Mouse (Mus musculus) splenic B cell, adult 2 months (primary cell): Measurements from ENCODE around the gene Olfr410.
A peak's percentile ranks its signal among the peaks of the same experiment; 100 is the strongest.

Source experiments
- DNase-seq: peaks from one replicate; pipeline ENCODE4 v3.0.0-alpha.2; 2011; ENCODE audit warnings: low read depth, low spot score
- H3K27me3 ChIP-seq: 2 replicates; pipeline ENCODE4 v1.6.1; 2012; ENCODE audit warnings: mild to moderate bottlenecking, low read length, moderate library complexity, mixed read lengths; ENCODE audit not compliant: control insufficient read depth, poor library complexity, insufficient read depth, severe bottlenecking
- H3K36me3 ChIP-seq: 2 replicates; pipeline ENCODE4 v1.6.1; 2012; ENCODE audit warnings: mild to moderate bottlenecking, low read length, moderate library complexity, mixed read lengths; ENCODE audit not compliant: control insufficient read depth, poor library complexity, insufficient read depth, severe bottlenecking

Gene Olfr410

GRCm38 (mm10) chr11:74337931-74338330 is at the start of gene Olfr410:
TSS of gene Olfr410 (minus strand) at chr11:74338031.
- DNase-seq = no peak
- Histone ChIP-seq H3K27me3 (no peaks in the 10 kb centered on the region), H3K36me3 (no peaks in the 10 kb centered on the region)

GRCm38 (mm10) chr11:74387203-74387602 is 49.4 kb upstream of the Olfr410 start:
- no peak for DNase-seq
- Histone ChIP-seq H3K27me3 (no peaks in the 10 kb centered on the region), H3K36me3 (no peaks in the 10 kb centered on the region)

- no peaks in the 10 kb centered on the region for H3K36me3 ChIP-seq
- no peak for DNase-seq
- H3K27me3 ChIP-seq = no peaks in the 10 kb centered on the region
Observed at GRCm38 (mm10) chr11:74385674-74386073, 47.8 kb upstream of the Olfr410 start.

- DNase-seq = no peak
- H3K36me3 ChIP-seq = no peaks in the 10 kb centered on the region
- H3K27me3 ChIP-seq = no peaks in the 10 kb centered on the region
Observed at GRCm38 (mm10) chr11:74379166-74379873, 41.5 kb upstream of the Olfr410 start.

GRCm38 (mm10) chr11:74376847-74377246 is 39.0 kb upstream of the Olfr410 start:
- Histone ChIP-seq H3K27me3 (no peaks in the 10 kb centered on the region), H3K36me3 (no peaks in the 10 kb centered on the region)
- DNase-seq = peak; percentile 42

GRCm38 (mm10) chr11:74371393-74372100 is 33.7 kb upstream of the Olfr410 start:
- Histone ChIP-seq H3K36me3 (no peaks in the 10 kb centered on the region), H3K27me3 (no peaks in the 10 kb centered on the region)
- DNase-seq = peak; percentile 63

- no peak for DNase-seq
- Histone ChIP-seq H3K27me3 (no peaks in the 10 kb centered on the region), H3K36me3 (no peaks in the 10 kb centered on the region)
Observed at GRCm38 (mm10) chr11:74361769-74362168, 23.9 kb upstream of the Olfr410 start, which contains the start of gene Olfr412. TSS of gene Olfr412 (plus strand) at chr11:74362069.

GRCm38 (mm10) chr11:74352550-74352949 is 14.7 kb upstream of the Olfr410 start, which contains the start of gene Olfr411:
TSS of gene Olfr411 (minus strand) at chr11:74352650.
- DNase-seq = no peak
- Histone ChIP-seq H3K27me3 (no peaks in the 10 kb centered on the region), H3K36me3 (no peaks in the 10 kb centered on the region)

- H3K36me3 ChIP-seq = no peaks in the 10 kb centered on the region
- no peak for DNase-seq
- no peaks in the 10 kb centered on the region for H3K27me3 ChIP-seq
Observed at GRCm38 (mm10) chr11:74328781-74329180, 9.1 kb downstream of the Olfr410 start.

GRCm38 (mm10) chr11:74326044-74326443 is 11.8 kb downstream of the Olfr410 start:
- Histone ChIP-seq H3K27me3 (no peaks in the 10 kb centered on the region), H3K36me3 (no peaks in the 10 kb centered on the region)
- no peak for DNase-seq

GRCm38 (mm10) chr11:74287256-74287655 is 50.6 kb downstream of the Olfr410 start:
- no peaks in the 10 kb centered on the region for H3K36me3 ChIP-seq
- H3K27me3 ChIP-seq = no peaks in the 10 kb centered on the region
- no peak for DNase-seq

GRCm38 (mm10) chr11:74283436-74283835 is 54.4 kb downstream of the Olfr410 start, which contains the start of gene Olfr59:
TSS of gene Olfr59 (plus strand) at chr11:74283736.
- H3K27me3 ChIP-seq = no peaks in the 10 kb centered on the region
- no peaks in the 10 kb centered on the region for H3K36me3 ChIP-seq
- DNase-seq = no peak
